Mouse (Mus musculus): Measurements from ENCODE around the gene Acat2.
"Not testable (repeated sequence)": the region's sequence is repeated elsewhere in the genome, so short reads cannot be mapped to it uniquely, and the experiment has no call there.

Acat2 gene

GRCm38 (mm10) chr17:12960331-12960873 lies at the start of gene Acat2:
Acat2 (minus strand) TSS chr17:12960747.
- DNase-seq (ENCODE audit: low spot score): peak; percentile 93

- DNase-seq (ENCODE audit: low spot score): no peak
Measured at GRCm38 (mm10) chr17:13009887-13010286, 49.3 kb upstream of the Acat2 start.

DNA sequence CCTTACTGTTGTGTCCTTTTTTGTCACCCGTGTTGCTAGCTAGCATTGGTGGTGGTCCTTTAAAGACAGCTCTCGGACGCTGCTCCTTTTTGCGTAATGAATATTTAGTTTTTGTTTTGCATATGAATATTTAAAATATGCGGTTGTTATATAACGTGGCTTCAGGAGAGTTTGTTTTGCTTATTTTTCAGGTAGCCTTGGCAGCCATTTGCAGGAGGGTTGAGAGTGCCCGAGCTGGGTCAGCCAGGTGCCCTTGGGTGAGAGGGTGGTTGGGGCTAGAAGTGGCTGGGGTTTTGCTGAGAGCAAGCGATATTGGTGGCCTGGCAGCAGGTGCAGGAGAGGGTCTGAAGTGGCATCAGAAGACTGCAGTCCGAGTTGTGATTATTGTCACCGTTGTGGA lies 48.0 kb upstream of the Acat2 start:
- no peak for DNase-seq (ENCODE audit: low spot score)

DNA sequence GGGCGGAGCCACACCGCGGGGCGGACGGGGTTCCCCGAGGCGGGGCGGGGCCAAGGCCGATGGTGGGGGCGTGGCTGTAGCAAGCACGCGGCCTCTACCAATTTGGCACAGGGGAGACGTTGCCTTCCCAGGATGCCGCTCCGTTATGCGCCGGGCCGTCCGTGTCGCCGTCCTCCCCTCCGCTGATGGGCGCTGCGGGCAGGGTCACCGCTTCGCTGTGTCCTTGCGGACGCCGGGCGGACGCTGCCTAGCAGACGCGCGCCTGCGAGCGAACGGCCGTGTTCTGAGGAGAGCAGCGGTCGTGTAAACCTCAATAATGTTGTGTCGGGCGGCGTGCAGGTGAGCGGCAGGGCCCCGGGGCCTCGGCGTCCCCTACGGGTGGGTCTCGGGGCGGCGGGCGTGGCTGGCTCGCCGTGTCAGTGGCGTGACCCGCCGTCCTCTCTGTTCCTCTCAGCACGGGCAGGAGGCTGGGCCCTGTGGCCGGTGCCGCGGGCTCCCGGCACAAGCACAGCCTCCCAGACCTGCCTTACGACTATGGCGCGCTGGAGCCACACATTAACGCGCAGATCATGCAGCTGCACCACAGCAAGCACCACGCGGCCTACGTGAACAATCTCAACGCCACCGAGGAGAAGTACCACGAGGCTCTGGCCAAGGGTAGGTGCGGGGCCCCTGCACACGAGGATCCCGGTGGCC lies 47.3 kb upstream of the Acat2 start:
- DNase-seq (ENCODE audit: low spot score): peak; percentile 99

- DNase-seq (ENCODE audit: low spot score): no peak
Measured at GRCm38 (mm10) chr17:13006984-13007383, 46.4 kb upstream of the Acat2 start.

DNA sequence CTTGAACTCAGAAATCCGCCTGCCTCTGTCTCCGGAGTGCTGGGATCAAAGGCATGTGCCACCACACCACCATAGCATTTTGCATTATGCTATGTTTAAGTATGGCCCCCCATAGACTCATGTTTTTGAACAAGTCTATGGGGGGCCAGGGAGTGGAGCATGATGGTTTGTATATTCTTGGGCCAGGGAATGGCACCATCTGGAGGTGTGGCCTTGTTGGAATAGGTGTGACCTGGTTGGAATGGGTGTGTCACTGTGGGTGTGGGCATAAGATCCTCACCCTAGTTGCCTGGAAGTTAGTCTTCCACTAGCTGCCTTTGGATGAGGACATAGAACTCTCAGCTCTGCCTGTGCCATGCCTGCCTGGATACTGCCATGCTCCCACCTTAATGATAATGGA lies 46.0 kb upstream of the Acat2 start, which contains the start of gene Sod2:
TSS of gene Sod2 (plus strand) at position 301 of the 400 bp plus-strand sequence.
- not testable (repeated sequence) for DNase-seq (ENCODE audit: low spot score)

DNA sequence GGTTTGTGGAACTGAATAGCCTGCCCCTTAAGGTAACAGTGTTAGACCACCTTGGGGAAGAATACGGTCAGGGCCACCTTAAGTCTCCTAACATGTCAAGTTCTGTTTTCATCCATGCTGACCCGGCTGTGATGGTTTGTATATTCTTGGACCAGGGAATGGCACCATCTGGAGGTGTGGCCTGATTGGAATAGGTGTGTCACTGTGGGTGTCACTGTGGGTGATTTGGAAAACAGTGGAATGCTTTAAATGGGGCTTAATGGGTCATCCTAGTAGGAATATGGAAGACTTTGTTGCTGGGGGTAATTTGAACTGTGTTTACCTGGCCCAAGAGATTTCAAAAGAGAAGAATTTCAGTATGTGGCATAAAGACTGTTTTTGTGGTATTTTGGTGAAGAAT lies 43.9 kb upstream of the Acat2 start:
- not testable (repeated sequence) for DNase-seq (ENCODE audit: low spot score)

DNA sequence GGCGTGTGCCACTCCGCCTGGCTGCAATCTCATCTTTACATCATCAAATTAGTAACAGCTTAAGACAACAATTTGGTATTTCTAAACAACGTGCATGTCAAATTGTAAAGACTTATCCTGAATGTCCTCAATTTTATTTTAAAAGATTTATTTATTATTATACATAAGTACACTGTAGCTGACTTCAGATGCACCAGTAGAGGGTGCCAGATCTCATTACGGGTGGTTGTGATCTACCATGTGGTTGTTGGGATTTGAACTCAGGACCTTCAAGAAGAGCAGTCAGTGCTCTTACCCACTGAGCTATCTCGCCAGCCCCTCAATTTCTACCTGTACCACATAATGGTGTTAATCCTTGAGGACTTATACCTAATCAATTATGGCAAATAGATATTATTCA lies 41.7 kb upstream of the Acat2 start:
- not testable (repeated sequence) for DNase-seq (ENCODE audit: low spot score)

- no peak for DNase-seq (ENCODE audit: low spot score)
Measured at GRCm38 (mm10) chr17:12999069-12999468, 38.5 kb upstream of the Acat2 start.

DNA sequence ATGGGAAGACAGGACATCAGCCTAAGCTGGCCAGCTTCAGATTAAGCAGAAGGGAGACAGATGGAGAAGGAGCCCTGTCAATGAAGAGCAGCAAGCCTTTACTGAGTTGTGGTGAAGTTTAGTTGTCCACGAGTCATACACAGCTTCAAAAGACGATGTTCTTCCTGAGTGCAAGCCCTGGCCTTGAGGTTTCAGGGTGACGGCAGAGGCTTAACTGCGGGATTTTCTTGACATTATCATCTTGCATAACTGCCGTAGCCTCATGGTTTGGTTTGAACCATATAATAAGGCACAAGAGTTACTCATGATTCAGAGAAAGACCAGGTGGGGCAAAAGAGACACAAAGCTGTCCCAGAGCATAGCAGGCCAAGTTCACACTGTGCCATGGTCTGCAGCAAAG lies 37.3 kb upstream of the Acat2 start:
- DNase-seq (ENCODE audit: low spot score): no peak

DNA sequence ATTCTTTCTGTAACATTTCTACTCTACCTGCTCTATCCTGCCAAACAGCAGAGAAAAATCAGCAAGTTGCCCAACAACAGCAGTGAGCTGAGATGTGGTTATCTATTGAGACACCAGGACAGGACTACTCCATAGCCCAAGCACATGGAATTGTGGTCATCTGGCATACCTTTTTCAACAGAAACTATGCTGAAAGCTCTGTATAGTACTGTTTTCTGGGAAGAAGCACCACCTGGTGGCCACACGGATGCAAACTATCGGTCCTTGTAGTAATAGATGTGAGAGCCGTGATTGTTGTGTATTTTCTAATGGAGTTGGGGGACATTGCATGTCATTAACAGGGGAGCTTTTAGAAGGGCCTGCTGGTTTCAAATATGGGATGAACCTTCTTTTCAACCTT lies 35.8 kb upstream of the Acat2 start:
- peak; percentile 61 for DNase-seq (ENCODE audit: low spot score)

GRCm38 (mm10) chr17:12994069-12994468 lies 33.5 kb upstream of the Acat2 start, which contains the start of gene Wtap:
Wtap (minus strand) TSS chr17:12994169.
- DNase-seq (ENCODE audit: low spot score): no peak

GRCm38 (mm10) chr17:12992470-12992991 lies 32.0 kb upstream of the Acat2 start:
- peak; percentile 97 for DNase-seq (ENCODE audit: low spot score)

DNA sequence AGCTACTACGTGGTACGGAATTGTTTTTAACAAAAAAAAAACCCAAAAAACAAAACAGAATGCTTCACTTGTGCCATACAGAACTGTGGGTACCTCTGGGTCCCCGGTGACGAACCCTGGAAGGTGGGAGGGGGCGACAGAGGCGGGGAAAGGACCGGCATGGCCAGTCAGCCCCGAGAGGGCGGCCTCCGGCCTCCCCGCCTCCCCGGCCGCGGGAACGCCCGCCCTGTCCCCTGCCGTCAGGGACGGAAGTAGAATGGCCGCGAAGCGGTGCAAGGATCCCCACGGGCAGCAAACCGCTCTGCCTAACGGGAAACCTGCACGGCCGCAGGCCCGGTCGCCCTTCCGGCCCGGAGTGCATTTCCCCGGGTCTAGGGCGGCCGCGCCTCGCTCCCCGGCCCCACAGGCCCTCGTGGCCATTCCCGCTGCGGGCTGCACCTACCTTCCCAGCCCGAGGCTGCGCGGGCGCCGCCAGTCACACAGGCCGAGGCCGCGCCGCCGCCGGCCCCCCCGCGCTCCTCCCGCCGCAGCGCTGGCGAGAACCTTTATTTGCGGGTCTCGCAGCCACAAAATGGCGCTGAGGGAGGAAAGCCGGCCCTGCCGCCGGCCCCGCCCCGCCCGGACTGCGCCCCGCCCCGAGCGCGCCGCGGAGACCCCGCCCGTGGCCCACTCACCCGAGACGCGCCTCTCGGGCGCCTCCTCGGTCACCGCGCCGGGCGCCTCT lies 31.2 kb upstream of the Acat2 start:
- DNase-seq (ENCODE audit: low spot score): peak; percentile 90

GRCm38 (mm10) chr17:12991194-12991634 lies 30.7 kb upstream of the Acat2 start:
- DNase-seq (ENCODE audit: low spot score): no peak

GRCm38 (mm10) chr17:12990567-12991145 lies 30.1 kb upstream of the Acat2 start:
- DNase-seq (ENCODE audit: low spot score): no peak

- not testable (repeated sequence) for DNase-seq (ENCODE audit: low spot score)
Measured at GRCm38 (mm10) chr17:12988096-12988495, 27.5 kb upstream of the Acat2 start.

GRCm38 (mm10) chr17:12983988-12984387 lies 23.4 kb upstream of the Acat2 start:
- DNase-seq (ENCODE audit: low spot score): no peak

DNA sequence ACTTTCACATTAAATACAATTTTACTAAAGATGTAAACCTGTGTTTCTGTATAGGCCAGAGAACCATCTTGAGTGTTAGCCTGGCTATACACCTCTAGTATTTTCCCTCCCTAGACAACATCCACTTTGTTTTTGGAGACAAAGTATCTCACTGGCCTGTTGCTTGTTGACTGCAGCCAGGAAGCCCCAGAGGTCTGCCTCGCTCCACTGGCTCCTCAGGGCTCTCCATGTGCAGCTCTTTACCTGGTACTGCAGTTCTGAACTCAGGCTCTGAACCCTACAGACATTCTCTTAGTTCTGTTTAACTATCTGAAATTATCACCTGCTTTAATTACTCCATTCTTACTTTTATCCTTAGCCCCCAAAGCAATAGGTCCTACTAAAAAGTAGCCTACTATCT lies 18.0 kb upstream of the Acat2 start:
- no peak for DNase-seq (ENCODE audit: low spot score)

- DNase-seq (ENCODE audit: low spot score): no peak
Measured at GRCm38 (mm10) chr17:12973851-12974250, 13.3 kb upstream of the Acat2 start.

- no peak for DNase-seq (ENCODE audit: low spot score)
Measured at GRCm38 (mm10) chr17:12967173-12967572, 6.6 kb upstream of the Acat2 start.

GRCm38 (mm10) chr17:12963476-12963875 lies 2.9 kb upstream of the Acat2 start:
- DNase-seq (ENCODE audit: low spot score): no peak
